Mouse (Mus musculus) G1E (cell line): ENCODE measurements around the gene Ggta1.

Source experiments
- CTCF ChIP-seq: IDR thresholded peaks from 2 replicates; pipeline ENCODE4 v1.5.1; 2012; ENCODE audit warnings: low read depth, low read length, inconsistent platforms, mixed read lengths
- GATA1 ChIP-seq: IDR thresholded peaks from 2 replicates; pipeline ENCODE4 v1.6.1; 2012; ENCODE audit warnings: borderline replicate concordance, low read length, inconsistent platforms, mixed read lengths
- GATA2 ChIP-seq: IDR thresholded peaks from 2 replicates; pipeline ENCODE4 v1.6.1; 2012; ENCODE audit warnings: low read depth, low read length, inconsistent platforms, borderline replicate concordance
- TAL1 ChIP-seq: conservative IDR thresholded peaks from 2 replicates; pipeline ENCODE4 v1.6.1; 2012; ENCODE audit warnings: low read depth, low read length, inconsistent platforms, mixed read lengths

DNA sequence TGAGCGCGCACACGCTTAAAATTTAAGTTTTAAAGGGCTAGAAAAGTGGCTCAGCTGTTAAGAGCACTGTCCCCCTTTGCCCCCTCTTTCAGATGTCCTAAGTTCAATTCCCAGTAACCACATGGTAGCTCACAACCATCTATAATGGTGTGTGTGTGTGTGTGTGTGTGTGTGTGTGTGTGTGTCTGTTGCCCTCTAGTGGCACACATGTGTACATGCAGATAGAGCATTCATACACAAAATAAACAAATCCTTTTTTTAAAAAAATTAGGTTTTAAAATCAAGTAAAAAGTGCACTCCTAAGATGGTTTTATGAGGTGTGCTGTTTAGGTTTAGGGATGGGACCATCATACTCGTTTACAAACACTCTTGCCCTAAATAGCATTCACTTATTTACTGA lies 49.2 kb upstream of the Ggta1 start:
- TF ChIP-seq GATA1 = no peak
- no peak for TF ChIP-seq CTCF
- TF ChIP-seq TAL1 = no peak
- TF ChIP-seq GATA2 = no peak
